Mouse (Mus musculus): ENCODE measurements around the gene Mgea5. TPM values are rescaled to one million over a fixed set of nuclear protein-coding genes. Genes with fewer than 3 reads are reported as not detected.

Gene Mgea5
- polyA plus RNA-seq, 1 experiment, result 27.3 TPM

DNA sequence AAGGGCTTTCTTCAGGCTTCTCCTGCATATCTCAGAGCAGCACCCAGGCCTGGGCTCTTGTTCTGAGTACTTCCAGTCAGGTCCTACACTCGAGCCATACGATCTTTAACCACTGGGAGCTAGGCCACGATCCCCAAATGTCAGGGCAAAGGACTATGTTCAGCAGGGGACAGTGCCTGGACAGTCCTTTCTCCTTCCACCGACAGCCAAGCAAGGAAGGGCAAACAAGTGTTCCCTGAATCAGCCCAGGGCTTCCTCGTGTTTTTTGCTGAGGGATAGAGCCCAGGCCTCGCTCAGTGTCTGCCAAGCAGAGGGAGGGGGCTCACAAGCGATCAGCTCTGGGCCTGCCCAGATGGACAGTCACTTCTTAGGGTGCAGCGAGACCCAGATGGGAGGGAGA, 53.6 kb downstream of the Mgea5 start:
- Histone ChIP-seq H3K4me1 (ENCODE audit: control insufficient read depth, insufficient read depth, low read length) (no peaks in the 10 kb centered on the region), H3K27ac (ENCODE audit: insufficient read depth, low read depth, low read length) (no peak overlapping the region), H3K27me3 (replicated peaks; ENCODE audit: control insufficient read depth, insufficient read depth, low read length) (no peaks in the 10 kb centered on the region), H3K36me3 (ENCODE audit: control insufficient read depth, insufficient read depth, low read length) (no peaks in the 10 kb centered on the region), H3K4me3 (ENCODE audit: insufficient read depth, low read depth, low read length) (no peak overlapping the region)
- WGBS, result 81% methylated on average over 8 of the region's 8 CpGs
- no peak for TF ChIP-seq POLR2A (IDR thresholded peaks at IDR 0.05; ENCODE audit: low read depth, low read length)
- TF ChIP-seq CTCF (conservative IDR thresholded peaks at IDR 0.05; ENCODE audit: insufficient read depth, insufficient read length, low read depth, low read length), result no peak
- no peak for DNase-seq

DNA sequence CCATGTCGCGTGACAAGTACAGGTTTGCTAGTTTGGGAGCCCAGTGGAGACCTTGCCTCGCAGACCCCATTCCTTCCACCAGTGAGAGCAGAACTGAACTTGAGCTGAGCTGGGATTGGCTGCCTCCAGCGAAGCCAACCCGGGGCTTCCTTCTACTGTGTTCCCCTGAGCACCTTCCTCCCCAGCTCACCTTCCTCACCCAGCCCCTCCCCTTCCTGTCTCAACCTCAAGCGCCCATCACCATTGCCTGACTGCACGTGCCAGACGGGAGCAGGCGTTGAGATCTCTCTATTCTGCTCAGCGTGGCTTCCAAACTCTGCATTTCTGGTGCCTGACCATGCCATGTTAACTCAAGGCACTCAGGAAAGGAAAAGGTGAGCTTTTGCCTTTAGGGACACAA, 56.4 kb downstream of the Mgea5 start:
- DNase-seq, result no peak
- no peak overlapping the region for H3K27ac ChIP-seq (ENCODE audit: insufficient read depth, low read depth, low read length)
- no peaks in the 10 kb centered on the region for H3K36me3 ChIP-seq (ENCODE audit: control insufficient read depth, insufficient read depth, low read length)
- H3K4me1 ChIP-seq (ENCODE audit: control insufficient read depth, insufficient read depth, low read length), result no peaks in the 10 kb centered on the region
- no peak overlapping the region for H3K4me3 ChIP-seq (ENCODE audit: insufficient read depth, low read depth, low read length)
- 77% methylated on average over 10 of the region's 10 CpGs for WGBS
- no peaks in the 10 kb centered on the region for H3K27me3 ChIP-seq (replicated peaks; ENCODE audit: control insufficient read depth, insufficient read depth, low read length)
- TF ChIP-seq CTCF (conservative IDR thresholded peaks at IDR 0.05; ENCODE audit: insufficient read depth, insufficient read length, low read depth, low read length), result no peak
- no peak for TF ChIP-seq POLR2A (IDR thresholded peaks at IDR 0.05; ENCODE audit: low read depth, low read length)

DNA sequence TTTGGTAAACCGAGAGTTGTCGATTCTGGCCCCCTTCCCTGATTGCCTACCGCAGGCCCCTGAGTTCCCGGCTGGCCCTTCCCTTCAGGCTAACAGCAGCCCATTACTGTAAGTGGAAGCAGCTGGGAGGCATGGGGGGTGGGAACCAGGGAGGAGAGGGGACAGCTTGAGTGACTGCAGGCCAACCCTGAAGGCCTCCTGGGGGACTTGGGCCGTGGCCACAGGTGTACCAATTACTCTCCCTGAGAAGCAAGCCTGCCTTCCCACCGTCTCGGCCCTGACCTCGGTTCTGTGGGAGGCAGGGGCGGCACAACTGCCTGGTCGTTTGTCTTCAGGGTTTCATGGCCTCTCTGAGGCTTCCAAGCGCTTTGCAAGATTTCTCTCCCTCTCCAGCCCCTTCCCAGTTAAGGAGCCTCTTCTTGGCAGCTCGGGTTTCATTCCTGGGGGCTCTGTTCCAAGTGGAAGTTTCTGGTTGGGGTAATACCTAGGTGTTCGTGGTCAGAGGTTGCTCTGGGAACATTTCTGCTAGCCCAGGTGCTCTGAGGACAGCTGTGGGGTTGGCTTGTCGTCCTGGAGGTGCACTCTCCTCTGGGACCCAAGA, 57.9 kb downstream of the Mgea5 start:
- H3K27me3 ChIP-seq (replicated peaks; ENCODE audit: control insufficient read depth, insufficient read depth, low read length), result no peaks in the 10 kb centered on the region
- no peaks in the 10 kb centered on the region for H3K36me3 ChIP-seq (ENCODE audit: control insufficient read depth, insufficient read depth, low read length)
- TF ChIP-seq CTCF (conservative IDR thresholded peaks at IDR 0.05; ENCODE audit: insufficient read depth, insufficient read length, low read depth, low read length) (no peak), POLR2A (IDR thresholded peaks at IDR 0.05; ENCODE audit: low read depth, low read length) (no peak)
- DNase-seq, result no peak
- H3K4me3 ChIP-seq (ENCODE audit: insufficient read depth, low read depth, low read length), result no peak overlapping the region
- no peaks in the 10 kb centered on the region for H3K4me1 ChIP-seq (ENCODE audit: control insufficient read depth, insufficient read depth, low read length)
- 45% methylated on average over 14 of the region's 14 CpGs for WGBS
- no peak overlapping the region for H3K27ac ChIP-seq (ENCODE audit: insufficient read depth, low read depth, low read length)

DNA sequence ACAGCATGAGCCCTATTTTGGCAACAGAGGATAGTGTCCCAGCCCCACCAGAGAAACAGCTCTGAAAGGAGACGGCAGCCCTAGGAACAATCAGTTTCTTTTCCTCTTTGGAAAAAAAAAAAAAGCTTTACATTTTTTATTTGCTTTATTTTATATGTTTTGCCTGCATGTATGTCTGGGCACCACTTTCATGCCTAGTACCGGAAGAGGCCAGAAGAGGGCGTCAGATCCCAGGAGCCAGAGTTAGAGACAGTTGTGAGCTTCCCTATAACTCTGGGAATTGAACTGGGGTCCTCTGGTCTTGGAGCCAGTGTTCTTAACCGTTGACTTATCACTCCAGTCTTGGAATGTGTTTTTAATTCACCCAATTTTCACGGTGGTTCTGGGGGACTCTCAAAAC, 61.4 kb downstream of the Mgea5 start:
- no peak for TF ChIP-seq POLR2A (IDR thresholded peaks at IDR 0.05; ENCODE audit: low read depth, low read length)
- no peak for TF ChIP-seq CTCF (conservative IDR thresholded peaks at IDR 0.05; ENCODE audit: insufficient read depth, insufficient read length, low read depth, low read length)
- no peaks in the 10 kb centered on the region for H3K4me1 ChIP-seq (ENCODE audit: control insufficient read depth, insufficient read depth, low read length)
- WGBS, result 70% methylated on average over 5 of the region's 5 CpGs
- no peak overlapping the region for H3K27ac ChIP-seq (ENCODE audit: insufficient read depth, low read depth, low read length)
- no peaks in the 10 kb centered on the region for H3K36me3 ChIP-seq (ENCODE audit: control insufficient read depth, insufficient read depth, low read length)
- DNase-seq, result no peak
- no peaks in the 10 kb centered on the region for H3K27me3 ChIP-seq (replicated peaks; ENCODE audit: control insufficient read depth, insufficient read depth, low read length)
- no peak overlapping the region for H3K4me3 ChIP-seq (ENCODE audit: insufficient read depth, low read depth, low read length)

DNA sequence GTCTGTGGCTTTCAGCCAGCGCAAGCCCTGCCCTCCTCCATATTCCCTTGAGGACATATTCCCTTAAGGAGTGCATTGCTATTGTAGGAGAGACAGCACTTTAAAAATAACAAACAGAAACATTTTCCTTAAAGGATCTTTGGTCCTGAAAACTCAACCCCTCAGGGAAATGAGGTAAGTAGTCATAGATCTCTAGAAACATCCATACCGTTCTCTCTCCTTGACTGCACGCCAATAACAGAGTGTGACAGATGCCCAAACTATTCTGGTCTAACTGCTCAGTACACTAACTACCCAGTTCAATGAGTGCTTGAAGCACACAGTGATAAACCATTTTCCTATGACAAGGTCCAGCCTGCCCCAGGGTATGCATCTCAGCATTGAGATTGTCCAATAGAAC, 65.4 kb downstream of the Mgea5 start:
- 56% methylated on average over 3 of the region's 3 CpGs for WGBS
- TF ChIP-seq CTCF (conservative IDR thresholded peaks at IDR 0.05; ENCODE audit: insufficient read depth, insufficient read length, low read depth, low read length) (no peak), POLR2A (IDR thresholded peaks at IDR 0.05; ENCODE audit: low read depth, low read length) (no peak)
- Histone ChIP-seq H3K27me3 (replicated peaks; ENCODE audit: control insufficient read depth, insufficient read depth, low read length) (no peaks in the 10 kb centered on the region), H3K36me3 (ENCODE audit: control insufficient read depth, insufficient read depth, low read length) (no peaks in the 10 kb centered on the region), H3K4me1 (ENCODE audit: control insufficient read depth, insufficient read depth, low read length) (no peaks in the 10 kb centered on the region), H3K27ac (ENCODE audit: insufficient read depth, low read depth, low read length) (no peak overlapping the region), H3K4me3 (ENCODE audit: insufficient read depth, low read depth, low read length) (no peak overlapping the region)
- no peak for DNase-seq

DNA sequence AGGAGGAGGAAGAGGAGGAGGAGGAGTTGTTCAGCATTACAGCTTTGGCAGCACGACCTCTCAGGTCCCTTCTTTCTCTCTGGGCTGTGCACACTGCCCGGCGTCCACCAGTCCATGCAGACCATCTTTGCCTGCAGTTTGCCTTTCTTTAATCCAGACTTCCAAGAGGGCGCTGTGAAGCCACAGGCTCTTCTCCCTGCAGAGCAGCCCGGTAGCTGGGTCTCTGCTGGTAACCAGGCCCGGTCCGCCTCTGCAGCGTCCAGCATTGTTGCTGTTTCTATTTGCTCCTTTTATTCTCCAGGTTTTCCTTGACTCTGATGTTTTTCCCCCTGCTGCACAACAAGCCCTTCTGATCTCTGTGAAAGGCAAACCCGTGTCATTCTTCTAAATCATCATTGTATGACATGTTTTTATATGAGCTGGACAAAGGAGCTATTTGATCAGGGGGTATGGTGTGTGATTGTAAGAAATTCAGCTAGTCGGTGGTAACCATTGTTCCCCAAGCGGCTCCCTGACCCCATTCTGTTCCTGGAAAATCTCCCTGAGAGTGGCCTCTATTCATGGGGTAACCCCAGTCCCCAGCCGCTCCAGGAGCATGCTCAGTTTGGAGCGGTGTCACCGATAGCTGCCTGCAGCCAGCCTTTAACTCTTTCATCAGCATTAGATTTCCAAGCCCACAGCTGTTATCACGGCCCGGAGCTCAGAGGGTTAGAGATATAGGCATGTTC, 66.0 kb downstream of the Mgea5 start:
- TF ChIP-seq POLR2A (IDR thresholded peaks at IDR 0.05; ENCODE audit: low read depth, low read length) (no peak), CTCF (conservative IDR thresholded peaks at IDR 0.05; ENCODE audit: insufficient read depth, insufficient read length, low read depth, low read length) (no peak)
- Histone ChIP-seq H3K36me3 (ENCODE audit: control insufficient read depth, insufficient read depth, low read length) (no peaks in the 10 kb centered on the region), H3K4me3 (ENCODE audit: insufficient read depth, low read depth, low read length) (no peak overlapping the region), H3K27me3 (replicated peaks; ENCODE audit: control insufficient read depth, insufficient read depth, low read length) (no peaks in the 10 kb centered on the region), H3K27ac (ENCODE audit: insufficient read depth, low read depth, low read length) (no peak overlapping the region), H3K4me1 (ENCODE audit: control insufficient read depth, insufficient read depth, low read length) (no peaks in the 10 kb centered on the region)
- peak; percentile 12 for DNase-seq
- 18% methylated on average over 16 of the region's 16 CpGs for WGBS

DNA sequence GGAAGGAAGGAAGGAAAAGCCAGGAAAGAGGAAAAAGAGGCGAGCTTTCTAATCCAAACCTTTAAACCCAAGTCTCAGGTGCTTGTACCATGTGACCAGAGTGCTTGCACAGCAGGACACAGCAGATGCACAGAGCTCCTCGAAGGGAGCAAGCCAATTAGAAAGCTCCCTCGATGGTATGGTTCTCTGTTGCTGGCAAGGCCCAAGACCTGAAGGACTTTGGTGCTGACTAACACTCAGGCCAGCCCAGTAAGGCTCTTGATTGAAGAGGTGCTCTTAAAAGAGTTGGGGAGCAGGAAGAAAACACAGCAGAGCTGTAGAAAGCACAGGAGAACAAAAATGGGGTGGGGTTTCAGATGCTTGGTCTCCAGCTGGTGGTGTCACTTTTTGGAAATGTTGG, 74.9 kb downstream of the Mgea5 start:
- TF ChIP-seq POLR2A (IDR thresholded peaks at IDR 0.05; ENCODE audit: low read depth, low read length), result no peak
- no peak for TF ChIP-seq CTCF (conservative IDR thresholded peaks at IDR 0.05; ENCODE audit: insufficient read depth, insufficient read length, low read depth, low read length)
- Histone ChIP-seq H3K27ac (ENCODE audit: insufficient read depth, low read depth, low read length) (no peak overlapping the region), H3K4me3 (ENCODE audit: insufficient read depth, low read depth, low read length) (no peak overlapping the region), H3K4me1 (ENCODE audit: control insufficient read depth, insufficient read depth, low read length) (no peaks in the 10 kb centered on the region), H3K36me3 (ENCODE audit: control insufficient read depth, insufficient read depth, low read length) (no peaks in the 10 kb centered on the region), H3K27me3 (replicated peaks; ENCODE audit: control insufficient read depth, insufficient read depth, low read length) (no peaks in the 10 kb centered on the region)
- DNase-seq, result no peak
- 56% methylated on average over 3 of the region's 3 CpGs for WGBS

Other genes with a start within 250 kb of the Mgea5 start
- 12.6 and 13.3 TPM in 2 replicates for gene Poll, start 223.3 kb downstream of the Mgea5 start, polyA plus RNA-seq (2012; rRNA removed)
- gene Gm17018, start 223.2 kb downstream of the Mgea5 start, polyA plus RNA-seq (2012; rRNA removed), result 10.9 and 16.3 TPM in 2 replicates
- gene Fbxw4, start 123.5 kb downstream of the Mgea5 start, polyA plus RNA-seq (2012; rRNA removed), result 43.0 and 56.4 TPM in 2 replicates
- not detected in 2 replicates for gene Fgf8, start 40.9 kb downstream of the Mgea5 start, polyA plus RNA-seq (2012; rRNA removed)
- gene Npm3, start 34.2 kb downstream of the Mgea5 start, polyA plus RNA-seq (2012; rRNA removed), result 36.9 and 42.3 TPM in 2 replicates
- gene Kcnip2, start 32.2 kb upstream of the Mgea5 start, polyA plus RNA-seq (2012; rRNA removed), result 9.2 and 9.4 TPM in 2 replicates
- 11.4 and 12.2 TPM in 2 replicates for gene Armh3, start 214.7 kb upstream of the Mgea5 start, polyA plus RNA-seq (2012; rRNA removed)
- gene Hps6, start 219.7 kb upstream of the Mgea5 start, polyA plus RNA-seq (2012; rRNA removed), result 4.8 and 5.5 TPM in 2 replicates